Mouse (Mus musculus): ENCODE data around the gene Sept11.

DNA sequence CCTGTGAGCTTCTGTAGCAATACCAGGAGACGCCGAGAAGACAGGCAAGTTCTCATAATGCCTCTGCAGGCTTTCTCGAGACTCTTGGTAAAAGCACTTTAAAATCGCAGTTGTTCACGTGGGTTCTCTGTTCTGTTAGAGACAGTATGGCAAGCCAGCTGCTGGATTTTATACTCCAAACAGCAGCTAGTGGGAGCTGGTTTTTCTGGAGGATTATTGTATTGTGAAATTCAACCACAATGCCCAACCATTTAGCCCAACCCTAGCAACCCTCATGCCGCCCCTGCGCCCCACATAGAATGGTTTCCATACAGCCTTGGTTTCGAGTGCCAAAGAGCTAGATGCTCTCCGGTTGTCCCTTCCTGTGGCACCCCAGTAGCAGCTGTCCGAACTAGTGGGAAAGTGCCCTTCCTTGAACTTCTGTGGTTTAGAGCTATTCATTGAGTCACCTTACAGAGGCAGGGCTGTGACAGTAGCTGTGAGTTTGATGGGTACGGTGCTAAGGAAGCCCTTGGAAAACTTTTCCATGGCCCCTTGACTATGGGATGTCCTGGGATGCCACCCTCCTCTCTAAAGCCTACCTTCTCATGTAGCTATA is 74.8 kb downstream of the Sept11 start:
- TF ChIP-seq CTCF (IDR thresholded peaks at IDR 0.05; ENCODE audit: low read depth, low read length) (no peak; the same call in 1 of the 2 replicates), TAL1 (conservative IDR thresholded peaks at IDR 0.05; ENCODE audit: low read depth, low read length) (no peak)

All from G1E (cell line).